Mouse (Mus musculus) embryonic fibroblast, embryonic 13.5 days (primary cell): ENCODE measurements around the gene Bak1. TPM values are rescaled to one million over a fixed set of nuclear protein-coding genes. Genes with fewer than 3 reads are reported as not detected.

ENCODE experiments used
- H3K27ac ChIP-seq: 2 replicates; pipeline ENCODE4 v1.5.1; 2012; ENCODE audit warnings: low read length, control low read depth, inconsistent platforms; ENCODE audit not compliant: insufficient read depth
- H3K4me1 ChIP-seq: 2 replicates; pipeline ENCODE4 v1.6.1; 2011; ENCODE audit warnings: low read length; ENCODE audit not compliant: control insufficient read depth, insufficient read depth
- H3K4me3 ChIP-seq: 2 replicates; pipeline ENCODE4 v1.5.1; 2011; ENCODE audit warnings: mild to moderate bottlenecking, control low read depth, low read length; ENCODE audit not compliant: insufficient read depth
- CTCF ChIP-seq: IDR thresholded peaks from 2 replicates; pipeline ENCODE4 v1.5.1; 2011; ENCODE audit warnings: mild to moderate bottlenecking, control low read depth, low read length, moderate library complexity, borderline replicate concordance; ENCODE audit not compliant: insufficient read depth
- POLR2A ChIP-seq: IDR thresholded peaks from 2 replicates; pipeline ENCODE4 v1.6.1; 2011; ENCODE audit warnings: low read depth, mild to moderate bottlenecking, control low read depth, low read length, moderate library complexity
- polyA plus RNA-seq: library from polyadenylated mRNA; stranded (reverse); fragments of >200 nt; gene quantifications from 2 replicates; pipeline ENCODE4 v1.2.4, GENCODE M21; 2011; ENCODE audit warnings: low read depth; ENCODE audit not compliant: missing spikeins, insufficient read length

Gene Bak1
- polyA plus RNA-seq, 1 experiment, result 114 TPM

DNA sequence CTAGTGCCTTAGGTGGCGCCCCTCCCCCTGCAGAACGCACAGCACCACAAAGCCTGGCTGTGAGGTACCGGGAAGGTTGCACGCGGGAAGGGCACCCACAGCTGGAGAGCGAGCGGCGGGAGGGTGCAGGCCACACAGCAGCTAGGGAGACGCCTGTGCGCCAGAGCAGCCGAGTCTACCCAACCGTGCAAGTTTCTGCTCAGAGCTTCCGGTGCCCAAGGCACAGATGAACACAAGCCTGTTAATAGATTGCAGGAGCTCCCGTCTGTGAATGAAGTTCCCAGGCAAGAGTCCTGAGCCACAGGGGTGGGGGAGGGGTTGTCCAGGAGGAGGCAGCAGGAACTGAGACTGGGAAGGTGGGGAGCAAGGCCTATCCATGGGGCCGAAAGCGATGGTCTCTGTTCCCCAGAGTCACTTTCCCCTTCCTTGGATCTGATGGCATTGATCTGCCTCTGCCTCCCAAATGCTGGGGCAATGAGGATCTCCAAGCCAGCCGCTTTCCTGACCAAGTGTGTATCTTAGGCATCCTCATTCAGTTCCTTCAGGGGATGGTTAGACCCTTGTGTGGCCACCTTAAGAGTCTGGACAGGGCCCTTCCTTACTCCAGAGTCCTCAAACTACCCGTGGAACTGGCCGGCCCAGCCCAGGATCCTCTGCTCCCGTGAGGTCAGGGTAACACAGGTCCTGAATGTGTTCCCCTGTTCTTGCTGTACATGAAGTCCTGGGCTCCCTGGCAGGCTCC lies 11.7 kb upstream of the Bak1 start:
- H3K4me1 ChIP-seq, result peaks cover 16% of the 10 kb centered on the region; the same call in 1 of the 2 replicates

DNA sequence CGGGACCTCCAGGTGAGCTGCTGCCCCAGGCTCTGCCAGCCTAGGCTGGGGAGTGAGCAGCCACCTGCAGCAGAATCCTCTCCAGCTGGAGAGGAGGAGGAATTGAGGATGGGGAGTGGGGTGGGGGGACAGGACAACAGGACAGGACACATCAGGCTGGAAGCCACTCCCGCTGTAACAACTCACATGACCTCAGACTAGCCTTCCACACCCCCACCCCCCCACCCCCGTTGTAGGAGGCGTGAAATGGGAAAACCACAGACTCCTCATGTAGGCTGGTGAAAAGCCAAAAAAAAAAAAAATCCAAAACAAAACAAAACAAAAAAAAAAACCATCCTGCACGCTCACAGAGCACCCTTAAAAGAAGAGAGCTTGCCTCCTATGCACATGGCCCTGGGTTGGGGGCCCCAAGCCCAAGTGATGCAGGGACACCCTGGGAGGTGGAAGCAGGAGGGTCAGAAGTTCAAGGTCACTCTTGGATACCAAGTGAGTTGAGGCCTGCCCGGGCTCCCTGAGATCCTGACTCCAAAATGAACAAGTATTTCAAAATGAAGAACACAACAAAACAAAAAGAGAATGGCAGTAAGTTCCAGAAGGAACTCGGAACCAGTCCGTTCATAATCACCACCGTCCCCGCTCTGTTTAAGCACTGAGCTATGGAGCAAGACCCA lies 10.8 kb upstream of the Bak1 start:
- Histone ChIP-seq H3K4me1 (peaks cover 16% of the 10 kb centered on the region; the same call in 1 of the 2 replicates), H3K4me3 (no peak overlapping the region), H3K27ac (peak overlapping the region; percentile 59; the same call in 1 of the 2 replicates)
- TF ChIP-seq POLR2A (no peak), CTCF (no peak)

More for the DNA sequence above, 11.7 kb upstream of the Bak1 start:
- peak overlapping the region; percentile 21 for H3K27ac ChIP-seq
- TF ChIP-seq CTCF (no peak), POLR2A (no peak)
- H3K4me3 ChIP-seq, result no peak overlapping the region

DNA sequence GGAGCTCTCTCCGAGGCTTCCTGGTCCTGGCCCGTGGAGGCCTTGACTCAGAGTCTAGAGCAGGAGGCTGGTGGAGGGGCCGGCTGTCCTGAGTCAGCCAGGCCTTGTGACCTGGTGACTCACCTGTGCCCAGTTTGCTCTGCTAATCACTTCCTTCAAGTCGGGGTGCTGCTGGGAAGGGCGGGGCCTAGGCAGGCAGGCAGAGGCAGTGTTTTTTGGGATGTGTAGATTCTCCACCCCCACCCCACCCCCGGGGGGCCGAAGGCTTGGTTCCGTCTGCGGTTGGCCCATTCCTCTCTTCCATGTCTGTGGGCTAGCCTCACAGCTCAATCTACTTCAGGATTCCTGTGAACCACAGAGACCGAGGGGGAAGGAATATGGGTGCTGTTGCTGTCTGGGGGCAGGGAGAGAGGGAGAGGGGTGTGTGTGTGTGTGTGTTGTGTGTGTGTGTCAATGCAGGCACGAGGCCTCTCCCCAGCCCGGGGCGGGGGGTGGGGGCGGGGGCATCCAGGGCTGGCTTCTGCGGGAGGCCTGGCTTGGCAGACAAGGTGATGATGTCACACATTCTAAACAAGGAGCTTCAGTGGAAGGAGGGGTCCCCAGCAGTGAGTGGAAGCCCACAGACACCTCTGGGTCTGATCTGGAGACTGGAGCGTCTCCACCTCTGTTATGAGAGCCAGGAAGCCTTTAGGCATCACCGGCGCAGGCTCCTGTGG lies 9.7 kb upstream of the Bak1 start:
- Histone ChIP-seq H3K4me3 (no peak overlapping the region), H3K27ac (peak overlapping the region; percentile 59), H3K4me1 (peaks cover 16% of the 10 kb centered on the region; the same call in 1 of the 2 replicates)
- no peak for TF ChIP-seq CTCF
- TF ChIP-seq POLR2A, result peak; percentile 25

DNA sequence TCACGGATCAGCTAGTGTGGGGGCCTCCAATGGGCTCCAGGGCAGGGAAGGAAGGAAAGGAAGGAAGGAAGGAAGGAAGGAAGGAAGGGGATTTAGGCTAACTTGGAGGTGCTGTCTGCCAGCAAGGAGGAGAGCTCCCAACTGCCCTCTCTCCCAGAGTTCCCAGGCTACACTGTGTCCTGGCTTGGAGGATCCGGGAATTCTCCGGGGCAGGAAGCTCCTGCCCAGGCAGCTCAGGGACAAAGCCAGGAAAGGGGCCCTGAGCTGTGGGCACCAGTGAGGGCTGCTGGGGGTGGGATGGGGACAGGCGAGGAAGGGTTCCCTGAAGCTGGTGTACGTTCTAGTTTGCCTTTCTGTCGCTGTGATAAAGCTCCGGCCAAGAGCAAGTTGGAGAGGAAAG lies 7.7 kb upstream of the Bak1 start:
- TF ChIP-seq CTCF (no peak), POLR2A (no peak)
- no peak overlapping the region for H3K27ac ChIP-seq
- peaks cover 16% of the 10 kb centered on the region; the same call in 1 of the 2 replicates for H3K4me1 ChIP-seq
- H3K4me3 ChIP-seq, result no peak overlapping the region

DNA sequence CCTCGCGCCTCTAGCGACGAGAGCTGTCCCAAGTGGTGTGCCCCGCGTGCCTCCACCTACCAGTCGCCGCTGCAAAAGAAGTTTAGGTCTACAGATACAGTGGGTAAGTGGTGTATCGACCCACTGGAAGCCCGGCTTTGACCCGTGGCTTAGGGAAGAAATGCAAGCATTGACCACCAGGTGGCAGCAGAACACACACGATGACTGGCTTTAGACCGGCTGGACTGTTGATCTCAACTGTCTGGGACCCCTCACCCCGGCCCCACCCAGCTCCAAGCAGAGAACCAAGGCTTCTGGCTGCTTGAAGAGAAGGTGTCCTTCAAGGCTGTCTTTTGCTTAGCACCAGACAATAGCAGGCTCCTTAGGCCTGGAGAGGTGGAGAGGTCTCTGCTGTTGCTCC lies 4.1 kb upstream of the Bak1 start:
- peaks cover 3% of the 10 kb centered on the region; the same call in 1 of the 2 replicates for H3K4me1 ChIP-seq
- TF ChIP-seq POLR2A (no peak), CTCF (peak; percentile 89; the same call in 1 of the 2 replicates)
- no peak overlapping the region for H3K27ac ChIP-seq
- H3K4me3 ChIP-seq, result no peak overlapping the region

DNA sequence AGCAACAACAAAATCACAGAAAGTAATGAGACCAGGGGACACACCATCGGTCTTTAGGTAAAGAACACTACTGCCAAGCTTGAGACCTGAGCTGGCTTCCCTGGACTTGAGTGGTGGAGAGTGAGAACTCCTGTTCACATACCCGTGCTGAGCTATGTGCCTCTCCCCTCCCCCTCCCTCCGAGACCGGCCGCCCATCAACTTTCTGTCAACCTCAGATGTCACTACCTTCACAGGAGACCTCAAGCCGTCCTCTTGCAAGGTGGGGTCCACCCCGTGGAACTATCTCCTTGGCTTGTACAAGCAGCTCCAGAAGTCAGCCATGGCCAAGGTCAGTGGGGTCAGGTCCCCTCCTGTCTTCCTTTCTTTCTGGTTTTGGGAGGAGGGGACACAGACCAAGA lies 3.5 kb upstream of the Bak1 start:
- Histone ChIP-seq H3K27ac (no peak overlapping the region), H3K4me3 (no peak overlapping the region), H3K4me1 (no peaks in the 10 kb centered on the region; the same call in 1 of the 2 replicates)
- TF ChIP-seq CTCF (no peak), POLR2A (no peak)

DNA sequence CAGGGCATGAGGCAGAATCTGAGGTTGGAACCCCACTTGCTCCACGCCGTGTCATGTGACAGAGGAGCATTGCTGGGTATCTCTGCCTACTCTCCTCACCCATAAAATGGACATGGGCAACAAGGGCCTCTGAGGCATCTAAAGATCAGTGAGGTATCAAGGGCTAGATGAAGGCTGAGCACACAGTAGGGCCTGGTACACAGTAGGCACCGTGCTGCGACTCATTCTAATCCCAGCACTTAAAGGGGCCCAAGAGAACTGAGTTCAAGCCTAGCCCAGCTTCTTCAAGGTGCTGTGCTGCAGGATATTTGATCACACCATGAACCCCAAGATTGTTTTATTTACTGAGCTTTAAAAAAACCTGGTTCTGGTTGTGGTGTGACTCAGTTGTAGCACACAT lies 2.1 kb upstream of the Bak1 start:
- H3K4me3 ChIP-seq, result no peak overlapping the region
- no peak for TF ChIP-seq POLR2A
- no peak for TF ChIP-seq CTCF
- H3K4me1 ChIP-seq, result peaks cover 4% of the 10 kb centered on the region
- no peak overlapping the region for H3K27ac ChIP-seq

DNA sequence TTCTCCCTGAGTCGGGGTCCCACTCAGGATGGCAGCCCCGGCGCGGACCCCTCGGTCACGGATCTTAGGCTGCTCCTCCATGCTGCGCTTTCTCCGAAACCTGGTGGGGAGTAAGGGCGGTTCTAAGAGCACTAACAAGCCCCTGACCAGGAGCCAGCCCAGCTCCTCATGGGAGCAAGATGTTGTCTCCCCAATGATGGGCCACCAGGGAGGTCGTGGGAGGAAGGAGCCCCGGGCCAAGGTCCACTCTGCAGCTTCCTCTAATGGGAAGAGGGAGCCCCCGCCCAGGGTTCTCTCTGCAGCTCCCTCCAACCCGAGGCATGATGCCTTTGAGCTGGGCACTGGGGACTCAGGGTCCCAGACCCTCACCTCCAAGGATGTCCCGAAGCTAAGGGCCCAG lies 622 bp upstream of the Bak1 start:
- peaks cover 4% of the 10 kb centered on the region for H3K4me1 ChIP-seq
- no peak overlapping the region for H3K4me3 ChIP-seq
- TF ChIP-seq POLR2A (no peak), CTCF (no peak)
- H3K27ac ChIP-seq, result no peak overlapping the region

DNA sequence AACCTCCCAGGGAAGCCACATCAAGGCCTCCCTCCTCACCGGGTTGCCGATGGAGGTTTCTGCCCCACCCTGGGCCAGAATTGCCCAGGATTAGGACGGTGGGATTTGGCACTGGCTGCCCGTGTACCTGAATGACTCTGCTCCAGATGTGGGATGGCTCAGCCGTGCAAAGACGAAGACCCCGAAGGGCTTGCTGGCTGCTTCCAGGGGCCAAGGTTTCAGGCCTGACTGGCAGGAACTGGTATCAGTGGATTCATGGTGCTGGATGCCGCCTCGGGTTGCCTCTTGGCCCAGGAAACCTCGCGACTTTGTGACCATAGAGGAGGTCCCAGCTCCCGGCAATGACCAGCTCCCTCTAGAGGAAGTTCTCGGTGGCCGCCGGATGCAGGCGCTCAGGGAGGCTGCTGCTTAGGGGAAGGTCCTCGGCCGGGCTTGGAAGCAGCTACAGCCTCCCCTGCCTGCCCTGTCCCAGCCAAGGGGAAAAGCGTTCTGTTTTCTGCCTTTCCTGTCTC lies 469 bp downstream of the Bak1 start:
- Histone ChIP-seq H3K27ac (peak overlapping the region; percentile 63), H3K4me1 (peaks cover 4% of the 10 kb centered on the region), H3K4me3 (peak overlapping the region; percentile 65)
- TF ChIP-seq POLR2A, result peak; percentile 92
- TF ChIP-seq CTCF, result peak; percentile 47; the same call in 1 of the 2 replicates
